Mouse (Mus musculus) forebrain, embryonic 12.5 days (tissue): Measurements from ENCODE around the gene Cd4. TPM values are rescaled to one million over a fixed set of nuclear protein-coding genes. Genes with fewer than 3 reads are reported as not detected.
A peak's percentile ranks its signal among the peaks of the same experiment; 100 is the strongest.

Experiments
- ATAC-seq: fragments of 200-750 bp; cut with Nextera tagmentation; 2 replicates; pipeline ENCODE4 v1.8.0; 2017; ENCODE audit warnings: moderate TSS enrichment; ENCODE audit not compliant: low FRiP score
- H3K27ac ChIP-seq: fragments of 300-500 bp; sonication (generic); 2 replicates; pipeline ENCODE4 v1.5.1; 2016; ENCODE audit warnings: mild to moderate bottlenecking
- H3K27me3 ChIP-seq: fragments of 300-500 bp; sonication (generic); 2 replicates; pipeline ENCODE4 v1.6.1; 2016; ENCODE audit warnings: mild to moderate bottlenecking
- H3K36me3 ChIP-seq: fragments of 300-500 bp; sonication (generic); replicated peaks from 2 replicates; pipeline ENCODE4 v1.6.1; 2016; ENCODE audit warnings: mild to moderate bottlenecking
- H3K4me1 ChIP-seq: fragments of 300-500 bp; sonication (generic); 2 replicates; pipeline ENCODE4 v1.6.1; 2016
- H3K4me2 ChIP-seq: fragments of 300-500 bp; sonication (generic); 2 replicates; pipeline ENCODE4 v1.6.1; 2016; ENCODE audit warnings: mild to moderate bottlenecking, moderate library complexity
- H3K4me3 ChIP-seq: fragments of 300-500 bp; sonication (generic); replicated peaks from 2 replicates; pipeline ENCODE4 v1.5.1; 2016; ENCODE audit warnings: mild to moderate bottlenecking
- H3K9ac ChIP-seq: fragments of 300-500 bp; sonication (generic); 2 replicates; pipeline ENCODE4 v1.6.1; 2016; ENCODE audit warnings: mild to moderate bottlenecking
- H3K9me3 ChIP-seq: fragments of 300-500 bp; sonication (generic); 2 replicates; pipeline ENCODE4 v1.6.1; 2016
- WGBS: fragments of 180-500 bp; shearing (Covaris S2); methylation state at CpG from one replicate; pipeline ENCODE4 v1.1.7; 2016; 5-methylcytosine and 5-hydroxymethylcytosine counted together
- polyA plus RNA-seq: library from polyadenylated mRNA; unstranded; fragments of >200 nt; fragmentation: Nextera tagmentation; extraction: Ambion mirVana; gene quantifications from 2 replicates; pipeline ENCODE4 v1.2.1, GENCODE M21; 2016

Gene Cd4
- polyA plus RNA-seq, 1 experiment from 2014 or later: 0.14 TPM

DNA sequence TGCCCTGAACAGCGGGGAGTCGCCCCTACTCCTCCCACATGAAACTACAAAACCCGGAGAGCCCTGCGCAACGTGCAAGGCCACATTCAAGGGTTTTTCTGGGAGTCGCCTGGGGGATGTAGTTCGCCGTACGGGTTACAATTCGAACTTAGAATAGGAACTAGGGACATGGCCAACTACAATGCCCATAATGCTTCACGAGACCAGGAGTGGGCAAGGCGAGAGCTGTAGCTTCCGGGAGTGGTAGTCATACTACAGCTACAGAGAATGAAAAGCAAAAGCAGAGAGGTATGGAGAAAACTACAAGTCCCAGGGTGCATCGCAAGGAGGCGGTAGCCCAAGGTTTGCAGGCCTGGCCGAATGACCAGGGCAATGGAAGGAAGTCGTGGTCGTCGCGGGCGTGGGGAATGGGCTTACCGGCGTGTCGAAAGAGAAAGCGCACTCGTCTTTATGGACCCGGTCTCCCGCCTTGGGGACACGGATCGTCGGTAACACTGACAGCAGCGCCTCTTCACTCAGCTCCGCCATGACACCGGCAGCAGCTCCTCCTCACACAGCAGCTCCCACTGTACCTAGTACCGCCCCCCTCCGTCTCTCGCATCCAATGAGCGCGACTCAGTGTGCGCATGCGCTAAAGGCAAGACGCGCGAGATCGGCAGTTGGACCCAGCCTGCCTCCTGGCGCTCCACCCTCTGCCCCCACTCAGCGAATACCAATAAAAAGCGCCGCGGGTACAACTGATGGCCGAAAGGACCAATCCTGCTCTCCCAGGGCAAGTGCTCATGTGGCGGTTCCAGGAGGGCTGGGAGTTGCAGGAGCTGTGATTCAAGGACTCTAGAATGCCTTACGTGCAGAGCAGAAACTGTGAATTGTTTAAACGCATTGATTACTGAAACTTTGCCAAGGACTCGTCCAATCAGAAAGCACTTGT, 58.9 kb downstream of the Cd4 start, which contains the start of the genes Usp5 and Cdca3:
Gene Usp5 (minus strand): TSS at position 617 of the 931 bp plus-strand sequence.
Gene Cdca3 (plus strand): TSS at position 680 of the 931 bp plus-strand sequence.
- Histone ChIP-seq H3K4me1 (peaks cover 50% of the 10 kb centered on the region), H3K9ac (peak within 1 kb of the TSS; percentile 79), H3K9me3 (no peaks in the 10 kb centered on the region), H3K27ac (peak within 1 kb of the TSS; percentile 94), H3K36me3 (peaks cover 55% of the 10 kb centered on the region), H3K4me2 (peak within 1 kb of the TSS; percentile 95), H3K27me3 (no peaks in the 10 kb centered on the region), H3K4me3 (peak within 1 kb of the TSS; percentile 73)
- WGBS: under 1% methylated on average over 55 of the region's 55 CpGs
- ATAC-seq: peak; percentile 94

DNA sequence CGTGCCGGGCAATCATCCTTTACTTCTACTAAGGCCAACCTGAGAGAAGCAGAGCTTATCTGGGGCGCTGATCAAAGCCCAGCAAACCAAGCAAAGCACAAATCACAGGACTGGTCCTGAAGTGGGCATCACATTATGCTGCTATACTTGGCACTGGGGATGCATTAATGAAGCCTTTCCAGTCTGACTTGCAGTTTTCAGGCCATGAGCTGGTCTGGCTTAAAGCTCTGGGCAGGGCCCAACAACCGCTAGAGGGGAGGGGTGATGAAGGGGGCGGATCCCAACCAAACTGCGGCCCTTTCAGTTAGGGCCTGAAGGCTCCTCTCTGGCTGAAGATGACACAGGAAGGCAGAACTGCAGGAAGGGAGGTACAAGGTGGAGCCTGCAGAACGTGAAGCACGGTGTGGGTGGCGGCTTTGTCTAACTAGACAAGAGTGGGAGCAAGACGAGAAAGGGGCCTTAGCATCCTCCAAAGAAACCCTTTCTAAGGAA, 59.9 kb downstream of the Cd4 start:
- no peaks in the 10 kb centered on the region for H3K9me3 ChIP-seq
- WGBS: 26% methylated on average over 10 of the region's 10 CpGs

DNA sequence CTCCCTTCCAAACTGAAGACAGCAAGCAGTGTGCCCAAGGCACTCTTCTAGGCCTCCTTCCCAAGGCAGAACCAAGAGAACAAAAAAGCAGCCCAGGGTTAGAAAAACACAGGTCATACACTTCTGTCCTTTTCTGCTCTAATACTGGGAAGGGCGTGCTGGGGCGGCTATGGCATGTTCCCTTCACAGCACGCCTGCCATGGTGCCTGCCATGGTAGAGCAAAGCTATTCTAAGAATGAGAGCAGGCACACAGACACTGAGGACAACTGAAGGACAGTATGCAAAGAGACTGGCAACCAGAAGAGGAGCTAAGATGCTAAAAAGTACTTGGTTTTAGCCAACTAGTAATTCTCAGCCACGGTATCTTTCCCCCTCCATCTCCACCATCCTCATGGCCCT, 66.0 kb downstream of the Cd4 start:
- H3K27me3 ChIP-seq: no peaks in the 10 kb centered on the region
- H3K9me3 ChIP-seq: no peaks in the 10 kb centered on the region
- H3K36me3 ChIP-seq: peaks cover 98% of the 10 kb centered on the region
- ATAC-seq: no peak
- 93% methylated on average over 4 of the region's 4 CpGs for whole genome bisulfite sequencing
- no peak overlapping the region for H3K27ac ChIP-seq
- H3K4me3 ChIP-seq: no peak overlapping the region
- no peak overlapping the region for H3K4me2 ChIP-seq
- no peak overlapping the region for H3K9ac ChIP-seq
- no peaks in the 10 kb centered on the region for H3K4me1 ChIP-seq

More for the DNA sequence above, 59.9 kb downstream of the Cd4 start:
- Histone ChIP-seq H3K9ac (peak overlapping the region; percentile 73), H3K4me1 (peaks cover 43% of the 10 kb centered on the region), H3K36me3 (peaks cover 56% of the 10 kb centered on the region), H3K4me2 (peak overlapping the region; percentile 95), H3K27me3 (no peaks in the 10 kb centered on the region), H3K4me3 (peak overlapping the region; percentile 73), H3K27ac (peak overlapping the region; percentile 71)
- no peak for ATAC-seq

DNA sequence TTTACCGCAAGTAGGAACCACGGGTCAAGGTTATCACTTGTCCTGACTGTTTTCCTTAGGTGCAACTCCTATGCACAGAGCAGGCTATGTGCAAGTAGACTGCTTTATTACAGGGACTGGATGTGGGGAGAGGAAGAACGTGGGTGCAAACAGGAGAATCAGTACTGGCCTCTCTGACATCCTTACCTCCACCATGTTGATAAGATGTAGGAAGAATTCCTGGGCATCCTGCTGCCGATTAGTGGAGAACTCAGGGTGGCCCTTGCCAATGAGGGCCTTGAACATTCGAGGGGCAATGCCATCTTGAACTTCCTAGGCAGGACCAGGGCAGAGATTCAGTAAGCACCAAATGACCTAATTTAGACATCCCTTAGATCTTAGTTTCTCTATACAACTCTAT, 67.1 kb downstream of the Cd4 start:
- no peak overlapping the region for H3K4me2 ChIP-seq
- no peak overlapping the region for H3K9ac ChIP-seq
- no peak for ATAC-seq
- no peaks in the 10 kb centered on the region for H3K4me1 ChIP-seq
- 93% methylated on average over 5 of the region's 5 CpGs for WGBS
- no peak overlapping the region for H3K4me3 ChIP-seq
- no peak overlapping the region for H3K27ac ChIP-seq
- no peaks in the 10 kb centered on the region for H3K27me3 ChIP-seq
- H3K36me3 ChIP-seq: peaks cover 100% of the 10 kb centered on the region
- H3K9me3 ChIP-seq: no peaks in the 10 kb centered on the region

DNA sequence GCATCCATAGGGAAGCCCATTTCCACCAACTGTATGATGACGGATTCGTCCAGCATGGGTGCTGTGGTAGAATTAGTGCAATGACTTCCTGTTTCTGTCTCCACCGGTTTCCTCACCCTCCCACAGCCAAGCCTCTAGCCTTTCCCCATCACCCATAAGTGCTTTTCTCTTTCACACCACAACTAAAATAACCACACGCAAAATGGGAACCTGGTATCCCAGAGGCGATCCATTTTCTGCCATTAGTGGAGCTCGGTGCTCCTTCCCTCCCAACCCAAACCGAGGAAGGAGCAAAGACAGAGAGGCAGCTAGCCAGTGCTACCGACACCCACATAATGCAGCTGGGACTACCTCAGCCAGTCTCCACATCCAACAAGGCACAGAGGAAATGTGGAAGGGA, 70.0 kb downstream of the Cd4 start:
- no peak for ATAC-seq
- peaks cover 19% of the 10 kb centered on the region for H3K4me1 ChIP-seq
- H3K9me3 ChIP-seq: no peaks in the 10 kb centered on the region
- no peaks in the 10 kb centered on the region for H3K27me3 ChIP-seq
- H3K9ac ChIP-seq: no peak overlapping the region
- no peak overlapping the region for H3K4me3 ChIP-seq
- H3K36me3 ChIP-seq: peaks cover 80% of the 10 kb centered on the region
- no peak overlapping the region for H3K27ac ChIP-seq
- no peak overlapping the region for H3K4me2 ChIP-seq
- WGBS: 95% methylated on average over 8 of the region's 8 CpGs

DNA sequence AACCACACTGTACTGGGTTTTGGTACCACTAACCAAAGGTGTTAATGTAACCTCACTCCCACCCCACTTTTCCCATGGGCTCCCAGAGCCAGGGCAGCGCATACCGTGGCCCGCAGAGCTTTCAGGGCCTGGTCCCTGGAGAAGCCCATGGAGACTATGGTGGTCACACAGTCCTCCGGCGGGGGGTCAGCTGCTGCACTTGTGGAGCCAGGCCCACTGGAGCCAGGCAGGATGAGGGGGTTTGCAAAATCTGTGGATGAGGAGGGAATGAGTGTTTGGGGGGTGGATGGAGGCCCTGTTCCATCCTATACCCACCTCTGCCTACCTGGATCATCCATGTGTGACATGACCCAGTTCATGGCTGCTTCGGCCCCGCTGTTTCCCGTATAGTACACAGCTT, 70.5 kb downstream of the Cd4 start:
- Histone ChIP-seq H3K9ac (no peak overlapping the region), H3K27ac (no peak overlapping the region), H3K4me1 (peaks cover 23% of the 10 kb centered on the region), H3K9me3 (no peaks in the 10 kb centered on the region), H3K36me3 (peaks cover 77% of the 10 kb centered on the region), H3K4me3 (no peak overlapping the region), H3K27me3 (no peaks in the 10 kb centered on the region), H3K4me2 (no peak overlapping the region)
- ATAC-seq: no peak
- WGBS: 97% methylated on average over 8 of the region's 8 CpGs

DNA sequence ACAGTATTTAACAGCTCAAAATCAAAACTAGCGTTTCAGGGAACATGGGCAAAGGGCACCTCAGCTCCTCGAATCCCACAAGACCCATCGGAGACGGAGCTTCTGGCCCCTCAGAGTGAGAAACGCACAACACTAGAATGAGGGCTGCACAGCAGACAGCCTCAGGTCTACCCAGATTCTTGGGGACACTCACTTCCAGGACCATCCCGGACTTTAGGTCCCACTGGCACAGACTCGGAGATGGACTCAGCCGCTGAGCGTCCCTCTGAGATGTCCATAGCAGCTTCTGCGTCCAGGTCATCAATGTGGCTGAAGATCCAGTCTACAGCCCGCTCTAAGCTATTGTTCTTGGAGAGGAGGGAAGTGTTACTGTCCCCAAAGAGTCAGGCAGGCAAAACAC, 70.9 kb downstream of the Cd4 start:
- Histone ChIP-seq H3K4me3 (no peak overlapping the region), H3K4me1 (peaks cover 27% of the 10 kb centered on the region), H3K9ac (no peak overlapping the region), H3K27ac (no peak overlapping the region), H3K4me2 (no peak overlapping the region), H3K36me3 (peaks cover 77% of the 10 kb centered on the region), H3K27me3 (no peaks in the 10 kb centered on the region), H3K9me3 (no peaks in the 10 kb centered on the region)
- WGBS: 96% methylated on average over 11 of the region's 11 CpGs
- no peak for ATAC-seq

DNA sequence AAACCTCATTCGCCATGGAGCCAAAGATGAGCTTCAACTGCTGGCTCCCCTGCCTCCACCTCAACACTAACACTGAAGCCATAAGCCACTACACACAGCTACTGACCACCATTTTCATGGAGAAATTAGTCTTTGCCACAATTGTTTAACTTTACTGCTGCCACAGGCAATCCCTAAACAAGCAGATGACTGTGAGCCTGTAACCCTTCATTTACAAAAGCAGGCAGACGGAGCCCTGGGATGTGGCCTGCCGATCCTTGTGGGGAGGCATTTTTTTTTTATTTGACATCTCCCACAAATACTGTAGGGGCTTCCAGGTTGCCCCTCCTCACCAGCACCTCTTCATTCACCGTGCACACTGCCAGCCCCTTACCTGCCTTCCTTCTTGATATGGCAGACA, 71.4 kb downstream of the Cd4 start:
- no peaks in the 10 kb centered on the region for H3K9me3 ChIP-seq
- H3K27me3 ChIP-seq: no peaks in the 10 kb centered on the region
- no peak overlapping the region for H3K9ac ChIP-seq
- H3K4me3 ChIP-seq: no peak overlapping the region
- H3K27ac ChIP-seq: no peak overlapping the region
- peaks cover 77% of the 10 kb centered on the region for H3K36me3 ChIP-seq
- ATAC-seq: no peak
- peaks cover 32% of the 10 kb centered on the region for H3K4me1 ChIP-seq
- WGBS: 91% methylated on average over 4 of the region's 4 CpGs
- H3K4me2 ChIP-seq: no peak overlapping the region

DNA sequence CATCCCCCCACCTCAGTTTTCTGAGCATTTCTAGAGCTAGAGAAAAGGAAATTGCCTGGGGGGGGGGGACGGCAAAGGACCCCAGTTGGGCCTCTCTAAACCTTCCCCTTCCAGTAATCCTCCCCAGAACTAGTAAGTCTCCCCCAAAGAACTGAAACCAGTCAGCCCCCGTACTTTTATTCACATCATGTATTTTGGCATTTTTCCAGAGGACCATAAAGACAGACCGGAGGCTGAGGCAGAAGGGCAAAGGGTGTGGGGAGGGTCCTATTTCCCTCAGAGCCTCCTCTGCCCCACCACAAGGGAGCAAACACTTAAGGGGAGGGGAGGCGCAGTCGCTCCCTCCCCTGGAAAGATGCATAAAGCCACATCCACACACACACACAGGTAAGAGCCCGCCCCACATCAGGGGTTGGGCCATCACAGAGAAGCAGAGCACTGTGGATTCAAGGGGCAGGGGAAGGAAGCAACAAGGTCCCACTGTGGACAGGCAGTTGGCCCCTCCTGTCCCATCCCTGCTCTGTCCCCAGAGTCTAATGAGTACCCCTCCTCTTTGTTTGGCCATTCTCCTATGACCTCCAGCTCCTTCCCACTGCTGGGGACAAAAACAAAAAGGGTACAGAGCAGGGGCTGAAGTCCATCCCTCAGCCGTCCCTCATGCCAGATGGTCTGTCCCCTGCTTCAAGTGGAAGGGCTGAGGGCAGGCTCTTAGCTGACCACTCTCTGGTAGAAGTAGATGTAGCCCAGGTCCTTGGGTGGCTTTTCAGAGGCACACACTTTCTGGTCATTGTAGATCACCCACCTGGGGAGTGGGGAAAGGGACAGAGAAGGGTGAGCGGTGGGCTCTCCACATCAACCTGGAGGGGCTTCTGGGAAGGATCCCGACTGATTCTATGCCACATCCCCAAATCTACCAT, 72.9 kb downstream of the Cd4 start:
- H3K9ac ChIP-seq: no peak overlapping the region; the same call in 1 of the 2 replicates
- H3K4me3 ChIP-seq: no peak overlapping the region
- H3K27me3 ChIP-seq: no peaks in the 10 kb centered on the region
- no peak for ATAC-seq
- H3K9me3 ChIP-seq: no peaks in the 10 kb centered on the region
- peaks cover 38% of the 10 kb centered on the region for H3K4me1 ChIP-seq
- peak overlapping the region; percentile 88; the same call in 1 of the 2 replicates for H3K4me2 ChIP-seq
- H3K36me3 ChIP-seq: peaks cover 76% of the 10 kb centered on the region
- WGBS: 64% methylated on average over 9 of the region's 9 CpGs
- H3K27ac ChIP-seq: 0 out of 2 replicates have a peak overlapping the region, but pooled peaks have one; percentile 88

Other genes starting within 250 kb of the Cd4 start
- gene Lpcat3, start 225.2 kb downstream of the Cd4 start, polyA plus RNA-seq: 28.1 and 35.0 TPM in 2 replicates
- gene Emg1, start 176.0 kb downstream of the Cd4 start, polyA plus RNA-seq: 194 and 199 TPM in 2 replicates
- gene Phb2, start 175.9 kb downstream of the Cd4 start, polyA plus RNA-seq: 330 and 338 TPM in 2 replicates
- gene Ptpn6, start 149.5 kb downstream of the Cd4 start, polyA plus RNA-seq: 5.4 and 6.1 TPM in 2 replicates
- gene Grcc10, start 146.8 kb downstream of the Cd4 start, polyA plus RNA-seq: 550 and 568 TPM in 2 replicates
- gene Gm45234, start 132.2 kb downstream of the Cd4 start, polyA plus RNA-seq: not detected in 2 replicates
- 17.6 and 19.2 TPM in 2 replicates for gene Atn1, start 131.7 kb downstream of the Cd4 start, polyA plus RNA-seq
- 10.5 and 10.6 TPM in 2 replicates for gene Eno2, start 118.5 kb downstream of the Cd4 start, polyA plus RNA-seq
- 3.3 and 4.0 TPM in 2 replicates for gene Lrrc23, start 108.5 kb downstream of the Cd4 start, polyA plus RNA-seq
- gene Spsb2, start 79.6 kb downstream of the Cd4 start, polyA plus RNA-seq: 4.5 and 7.7 TPM in 2 replicates
- 559 and 592 TPM in 2 replicates for gene Tpi1, start 73.9 kb downstream of the Cd4 start, polyA plus RNA-seq
- 199 and 221 TPM in 2 replicates for gene Usp5, start 58.7 kb downstream of the Cd4 start, polyA plus RNA-seq
- gene Cdca3, start 58.7 kb downstream of the Cd4 start, polyA plus RNA-seq: 233 and 244 TPM in 2 replicates
- gene Gnb3, start 47.9 kb downstream of the Cd4 start, polyA plus RNA-seq: 0.67 and 1.1 TPM in 2 replicates
- 15.0 and 19.8 TPM in 2 replicates for gene P3h3, start 30.5 kb downstream of the Cd4 start, polyA plus RNA-seq
- 9.9 and 10.2 TPM in 2 replicates for gene Gpr162, start 24.2 kb downstream of the Cd4 start, polyA plus RNA-seq
- 2.0 and 3.0 TPM in 2 replicates for gene Lag3, start 23.5 kb upstream of the Cd4 start, polyA plus RNA-seq
- gene Ptms, start 31.9 kb upstream of the Cd4 start, polyA plus RNA-seq: 516 and 526 TPM in 2 replicates
- gene Mlf2, start 43.2 kb upstream of the Cd4 start, polyA plus RNA-seq: 445 and 449 TPM in 2 replicates
- 104 and 110 TPM in 2 replicates for gene Cops7a, start 77.3 kb upstream of the Cd4 start, polyA plus RNA-seq
- gene Pianp, start 108.5 kb upstream of the Cd4 start, polyA plus RNA-seq: 6.9 and 8.2 TPM in 2 replicates
- 16.7 and 19.1 TPM in 2 replicates for gene Zfp384, start 120.9 kb upstream of the Cd4 start, polyA plus RNA-seq
- 163 and 164 TPM in 2 replicates for gene Ing4, start 151.5 kb upstream of the Cd4 start, polyA plus RNA-seq
- 14.7 and 17.7 TPM in 2 replicates for gene Acrbp, start 161.5 kb upstream of the Cd4 start, polyA plus RNA-seq
- gene Lpar5, start 179.7 kb upstream of the Cd4 start, polyA plus RNA-seq: 0.31 TPM in 1 of 2 replicates, not detected in the other
- 120 and 124 TPM in 2 replicates for gene Chd4, start 207.8 kb upstream of the Cd4 start, polyA plus RNA-seq
- 62.9 and 63.6 TPM in 2 replicates for gene Nop2, start 243.7 kb upstream of the Cd4 start, polyA plus RNA-seq